Mouse (Mus musculus): ENCODE measurements around the gene Ptbp2.

- no peak for TF ChIP-seq CTCF (IDR thresholded peaks at IDR 0.05; ENCODE audit: control insufficient read depth, insufficient read depth, insufficient replicate concordance, low read depth, low read length)
- TF ChIP-seq POLR2A (IDR thresholded peaks at IDR 0.05; ENCODE audit: control insufficient read depth, low read depth, low read length): no peak
Observed at GRCm38 (mm10) chr3:119746656-119747055, 37.6 kb downstream of the Ptbp2 start.

All from testis, adult 2 months (tissue).